Mouse (Mus musculus): ENCODE results near the gene En1.

The En1 gene

GRCm38 (mm10) chr1:120602031-120602730 lies at the start of gene En1:
Gene En1, plus strand, starts transcription at chr1:120602418.
- no peak for DNase-seq

GRCm38 (mm10) chr1:120556926-120557846 lies 45.0 kb upstream of the En1 start:
- no peak for DNase-seq

GRCm38 (mm10) chr1:120558341-120559285 lies 43.6 kb upstream of the En1 start:
- DNase-seq = no peak

GRCm38 (mm10) chr1:120559911-120560310 lies 42.3 kb upstream of the En1 start:
- no peak for DNase-seq

GRCm38 (mm10) chr1:120581306-120581705 lies 20.9 kb upstream of the En1 start:
- DNase-seq = no peak

GRCm38 (mm10) chr1:120585481-120585880 lies 16.7 kb upstream of the En1 start:
- no peak for DNase-seq

- peak in 1 of 2 experiments; percentile 44 for DNase-seq
Observed at GRCm38 (mm10) chr1:120586500-120587110, 15.6 kb upstream of the En1 start.

GRCm38 (mm10) chr1:120587431-120587830 lies 14.8 kb upstream of the En1 start:
- DNase-seq = no peak

- no peak for DNase-seq
Observed at GRCm38 (mm10) chr1:120587960-120588359, 14.3 kb upstream of the En1 start.

GRCm38 (mm10) chr1:120588362-120589027 lies 13.7 kb upstream of the En1 start:
- DNase-seq = no peak

GRCm38 (mm10) chr1:120593236-120593919 lies 8.8 kb upstream of the En1 start:
- DNase-seq = no peak

- no peak for DNase-seq
Observed at GRCm38 (mm10) chr1:120594603-120595002, 7.6 kb upstream of the En1 start.

GRCm38 (mm10) chr1:120595471-120596240 lies 6.6 kb upstream of the En1 start:
- no peak for DNase-seq

GRCm38 (mm10) chr1:120596319-120596718 lies 5.9 kb upstream of the En1 start:
- DNase-seq = no peak

GRCm38 (mm10) chr1:120596784-120597183 lies 5.4 kb upstream of the En1 start:
- no peak for DNase-seq

GRCm38 (mm10) chr1:120597271-120597670 lies 4.9 kb upstream of the En1 start:
- no peak for DNase-seq

GRCm38 (mm10) chr1:120598196-120598940 lies 3.9 kb upstream of the En1 start:
- DNase-seq = no peak

GRCm38 (mm10) chr1:120599321-120600148 lies 2.7 kb upstream of the En1 start:
- no peak for DNase-seq

GRCm38 (mm10) chr1:120600149-120600445 lies 2.1 kb upstream of the En1 start:
- DNase-seq = no peak

Data from spleen, adult 18-20 months (tissue).